Mouse (Mus musculus) bone marrow macrophage, adult 2 months (primary cell): ENCODE results near the gene Shank2.

Source experiments
- CTCF ChIP-seq: IDR thresholded peaks from 2 replicates; pipeline ENCODE4 v1.5.1; 2012; ENCODE audit warnings: low read depth, mild to moderate bottlenecking, low read length, moderate library complexity
- POLR2A ChIP-seq: IDR thresholded peaks from 2 replicates; pipeline ENCODE4 v1.6.1; 2012; ENCODE audit warnings: mild to moderate bottlenecking, low read depth, low read length, borderline replicate concordance

DNA sequence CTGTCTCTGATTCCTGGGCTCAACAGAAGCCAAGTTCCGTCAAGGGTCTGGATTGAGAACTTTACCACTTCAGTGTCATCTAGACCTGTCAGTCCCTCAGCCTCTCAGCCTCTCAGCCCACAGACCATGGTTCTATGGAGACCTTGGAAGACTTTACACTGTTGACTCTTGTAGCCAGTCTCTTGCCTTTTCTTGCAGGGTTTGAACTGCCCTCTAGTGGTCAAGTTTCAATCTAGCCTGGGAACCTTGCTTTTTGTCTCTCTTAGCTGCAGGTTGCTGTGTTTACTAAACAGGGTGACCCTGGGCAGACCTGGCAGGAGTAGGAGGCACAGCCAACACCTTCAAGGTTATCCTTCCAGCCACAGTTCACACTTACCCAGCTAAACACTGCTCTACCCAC lies 70.5 kb downstream of the Shank2 start:
- peak; percentile 41; the same call in 1 of the 2 replicates for TF ChIP-seq CTCF
- no peak for TF ChIP-seq POLR2A
